Mouse (Mus musculus) spleen, adult 2 months (tissue): ENCODE results near the gene Foxl1. TPM values are rescaled to one million over a fixed set of nuclear protein-coding genes. Genes with fewer than 3 reads are reported as not detected.

Source experiments
- DNase-seq, 2 experiments: peaks; one replicate each; pipeline versions ENCODE4 v3.0.0 to v3.0.0-alpha.2; 2012 to 2021; ENCODE audit warnings: low spot score in 2 of 2, low read depth in 1 of 2
- H3K27ac ChIP-seq: fragments of 200-500 bp; 2 replicates; pipeline ENCODE4 v1.5.1; 2012; ENCODE audit warnings: low read length, inconsistent platforms; ENCODE audit not compliant: insufficient read depth
- H3K27me3 ChIP-seq: fragments of 200-500 bp; 2 replicates; pipeline ENCODE4 v1.6.1; 2012; ENCODE audit warnings: mild to moderate bottlenecking, moderate library complexity, low read length, inconsistent platforms; ENCODE audit not compliant: control insufficient read depth, insufficient read depth
- H3K36me3 ChIP-seq: fragments of 200-500 bp; 2 replicates; pipeline ENCODE4 v1.6.1; 2012; ENCODE audit warnings: mild to moderate bottlenecking, low read length, inconsistent platforms; ENCODE audit not compliant: control insufficient read depth, insufficient read depth
- H3K4me1 ChIP-seq: fragments of 200-500 bp; 2 replicates; pipeline ENCODE4 v1.6.1; 2011; ENCODE audit warnings: inconsistent platforms; ENCODE audit not compliant: control insufficient read depth, insufficient read depth, insufficient read length
- H3K4me3 ChIP-seq: fragments of 200-500 bp; 2 replicates; pipeline ENCODE4 v1.5.1; 2011; ENCODE audit warnings: mild to moderate bottlenecking, inconsistent platforms; ENCODE audit not compliant: insufficient read depth, insufficient read length; ENCODE audit errors: extremely low read depth
- CTCF ChIP-seq: fragments of 200-500 bp; IDR thresholded peaks from 2 replicates; pipeline ENCODE4 v1.5.1; 2011; ENCODE audit warnings: mild to moderate bottlenecking, inconsistent platforms; ENCODE audit not compliant: insufficient read depth, insufficient read length, insufficient replicate concordance; ENCODE audit errors: extremely low read depth
- POLR2A ChIP-seq: fragments of 200-500 bp; IDR thresholded peaks from 2 replicates; pipeline ENCODE4 v1.6.1; 2011; ENCODE audit warnings: low read depth, low read length, inconsistent platforms
- WGBS: fragments of 180-500 bp; shearing (Covaris S2); methylation state at CpG from one replicate; pipeline ENCODE4 v1.1.7; 2018; 5-methylcytosine and 5-hydroxymethylcytosine counted together
- polyA plus RNA-seq: library from polyadenylated mRNA; depleted of rRNA; stranded (reverse); fragments of >200 nt; gene quantifications from 2 replicates; pipeline ENCODE4 v1.2.3, GENCODE M21; 2012; rRNA removed

Gene Foxl1
- polyA plus RNA-seq = not detected in 2 replicates

- Histone ChIP-seq H3K4me1 (no peaks in the 10 kb centered on the region), H3K27ac (no peak within 1 kb of the TSS), H3K36me3 (no peaks in the 10 kb centered on the region), H3K27me3 (peaks cover 24% of the 10 kb centered on the region), H3K4me3 (no peak within 1 kb of the TSS)
- DNase-seq = no peak
- no peak for TF ChIP-seq CTCF
- TF ChIP-seq POLR2A = no peak
- 9% methylated on average over 43 of the region's 43 CpGs for WGBS
Measured at GRCm38 (mm10) chr8:121127756-121128375, at the start of gene Foxl1. TSS of gene Foxl1 (plus strand) at chr8:121127940.

- H3K4me3 ChIP-seq = no peak overlapping the region
- 20% methylated on average over 14 of the region's 14 CpGs for WGBS
- no peaks in the 10 kb centered on the region; the same call in 1 of the 2 replicates for H3K4me1 ChIP-seq
- no peak overlapping the region for H3K27ac ChIP-seq
- H3K36me3 ChIP-seq = no peaks in the 10 kb centered on the region
- no peak for DNase-seq
- TF ChIP-seq POLR2A (no peak), CTCF (no peak)
- H3K27me3 ChIP-seq = peaks cover 27% of the 10 kb centered on the region
Measured at GRCm38 (mm10) chr8:121078721-121079120, 49.0 kb upstream of the Foxl1 start.

- WGBS = 16% methylated on average over 7 of the region's 7 CpGs
Measured at GRCm38 (mm10) chr8:121079201-121079600, 48.5 kb upstream of the Foxl1 start.

GRCm38 (mm10) chr8:121079944-121080343 is 47.8 kb upstream of the Foxl1 start:
- no peak overlapping the region for H3K4me3 ChIP-seq
- peaks cover 27% of the 10 kb centered on the region for H3K27me3 ChIP-seq
- TF ChIP-seq CTCF (no peak), POLR2A (no peak)
- no peak for DNase-seq
- no peak overlapping the region for H3K27ac ChIP-seq
- H3K36me3 ChIP-seq = no peaks in the 10 kb centered on the region
- H3K4me1 ChIP-seq = peaks cover 4% of the 10 kb centered on the region; the same call in 1 of the 2 replicates
- 26% methylated on average over 12 of the region's 12 CpGs for WGBS

More at GRCm38 (mm10) chr8:121079201-121079600, 48.5 kb upstream of the Foxl1 start:
- H3K4me1 ChIP-seq = no peaks in the 10 kb centered on the region; the same call in 1 of the 2 replicates
- no peak overlapping the region for H3K27ac ChIP-seq
- no peaks in the 10 kb centered on the region for H3K36me3 ChIP-seq
- H3K27me3 ChIP-seq = peaks cover 26% of the 10 kb centered on the region
- no peak for DNase-seq
- H3K4me3 ChIP-seq = no peak overlapping the region
- TF ChIP-seq CTCF (no peak), POLR2A (no peak)

GRCm38 (mm10) chr8:121080361-121081090 is 47.2 kb upstream of the Foxl1 start:
- no peak overlapping the region for H3K4me3 ChIP-seq
- peaks cover 4% of the 10 kb centered on the region; the same call in 1 of the 2 replicates for H3K4me1 ChIP-seq
- TF ChIP-seq CTCF (no peak), POLR2A (no peak)
- 5% methylated on average over 49 of the region's 49 CpGs for WGBS
- no peak for DNase-seq
- no peaks in the 10 kb centered on the region for H3K36me3 ChIP-seq
- H3K27me3 ChIP-seq = peaks cover 27% of the 10 kb centered on the region
- no peak overlapping the region for H3K27ac ChIP-seq

- Histone ChIP-seq H3K4me1 (peaks cover 4% of the 10 kb centered on the region; the same call in 1 of the 2 replicates), H3K27me3 (peaks cover 25% of the 10 kb centered on the region), H3K27ac (no peak overlapping the region), H3K4me3 (no peak overlapping the region), H3K36me3 (no peaks in the 10 kb centered on the region)
- no peak for DNase-seq
- TF ChIP-seq CTCF = no peak
- no peak for TF ChIP-seq POLR2A
- WGBS = 19% methylated on average over 7 of the region's 7 CpGs
Measured at GRCm38 (mm10) chr8:121081398-121081797, 46.3 kb upstream of the Foxl1 start.
